Mouse (Mus musculus) layer of hippocampus, postnatal 36 days (tissue): ENCODE measurements around the gene Slc16a13. TPM values are rescaled to one million over a fixed set of nuclear protein-coding genes. Genes with fewer than 3 reads are reported as not detected.

Experiments
- DNase-seq, 2 experiments: peaks; one replicate each; pipeline ENCODE4 v3.0.0; 2022
- total RNA-seq, 2 experiments: library from RNA; stranded (reverse); gene quantifications; 2 replicates each; pipeline ENCODE4 v1.2.3; 2021

The Slc16a13 gene
- 1 to 10 TPM; 6.9 to 9.4 TPM for total RNA-seq

GRCm38 (mm10) chr11:70220731-70221602 is at the start of gene Slc16a13:
TSS of gene Slc16a13 (minus strand) at chr11:70221064.
- DNase-seq = peak; percentile 93

GRCm38 (mm10) chr11:70266405-70266804 is 45.5 kb upstream of the Slc16a13 start:
- DNase-seq = no peak

- no peak for DNase-seq
These were observed 45.0 kb upstream of the Slc16a13 start for GRCm38 (mm10) chr11:70265819-70266218.

- DNase-seq = no peak
These were observed 44.4 kb upstream of the Slc16a13 start for GRCm38 (mm10) chr11:70265252-70265651.

- DNase-seq = no peak
These were observed 38.2 kb upstream of the Slc16a13 start for GRCm38 (mm10) chr11:70259035-70259434.

GRCm38 (mm10) chr11:70254931-70255531 is 34.2 kb upstream of the Slc16a13 start, which contains the start of gene Alox12:
TSS of gene Alox12 (minus strand) at chr11:70255353.
- DNase-seq = no peak

- no peak for DNase-seq
These were observed 33.5 kb upstream of the Slc16a13 start for GRCm38 (mm10) chr11:70254337-70254736.

GRCm38 (mm10) chr11:70251853-70252252 is 31.0 kb upstream of the Slc16a13 start:
- DNase-seq = no peak

GRCm38 (mm10) chr11:70250150-70250549 is 29.3 kb upstream of the Slc16a13 start:
- DNase-seq = no peak

GRCm38 (mm10) chr11:70247136-70247845 is 26.4 kb upstream of the Slc16a13 start:
- peak in 1 of 2 experiments; percentile 57 for DNase-seq

GRCm38 (mm10) chr11:70242591-70242990 is 21.7 kb upstream of the Slc16a13 start:
- DNase-seq = no peak

- DNase-seq = peak; percentile 83
These were observed 18.8 kb upstream of the Slc16a13 start, which contains the start of the genes Gm21988 and Rnasek for GRCm38 (mm10) chr11:70239541-70240279. TSS of gene Gm21988 (minus strand) at chr11:70239830. TSS of gene Rnasek (minus strand) at chr11:70239842.

- DNase-seq = no peak
These were observed 18.0 kb upstream of the Slc16a13 start for GRCm38 (mm10) chr11:70238591-70239440.

GRCm38 (mm10) chr11:70237457-70238167 is 16.7 kb upstream of the Slc16a13 start, which contains the start of gene 0610010K14Rik:
TSS of gene 0610010K14Rik (minus strand) at chr11:70237914.
- peak; percentile 98 for DNase-seq

- DNase-seq = no peak
These were observed 15.9 kb upstream of the Slc16a13 start for GRCm38 (mm10) chr11:70236717-70237116.

GRCm38 (mm10) chr11:70235254-70235900 is 14.5 kb upstream of the Slc16a13 start:
- no peak for DNase-seq

GRCm38 (mm10) chr11:70234497-70234896 is 13.6 kb upstream of the Slc16a13 start:
- no peak for DNase-seq

GRCm38 (mm10) chr11:70234037-70234436 is 13.2 kb upstream of the Slc16a13 start:
- DNase-seq = no peak

GRCm38 (mm10) chr11:70233016-70233415 is 12.2 kb upstream of the Slc16a13 start:
- DNase-seq = no peak

GRCm38 (mm10) chr11:70232546-70232945 is 11.7 kb upstream of the Slc16a13 start:
- DNase-seq = peak in 1 of 2 experiments; percentile 48
